Mouse (Mus musculus): ENCODE data around the gene Galnt16.

DNA sequence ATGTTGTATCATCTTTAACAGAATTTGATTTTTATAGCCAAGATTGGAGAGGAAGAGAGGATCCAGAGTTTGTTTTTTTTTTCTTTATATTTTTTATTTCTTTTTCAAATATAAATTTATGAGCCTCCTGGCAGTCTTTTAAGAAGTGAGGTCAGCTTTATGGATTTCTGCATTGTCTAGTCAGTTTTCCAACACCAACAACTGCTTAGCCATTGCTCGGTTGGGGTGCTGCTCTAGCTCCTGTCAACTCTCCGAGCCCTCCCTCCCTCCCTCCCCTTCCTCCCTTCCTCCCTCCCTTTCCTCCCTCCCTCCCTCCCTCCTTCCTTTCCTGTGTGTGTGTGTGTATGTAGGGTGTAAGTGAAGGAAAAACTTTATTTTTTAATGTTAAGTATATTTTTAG is 43.8 kb downstream of the Galnt16 start:
- no peak for TF ChIP-seq CTCF (IDR thresholded peaks at IDR 0.05; ENCODE audit: low read depth)
- no peak for TF ChIP-seq EP300 (IDR thresholded peaks at IDR 0.05; ENCODE audit: low read depth)

All from heart, postnatal 0 days (tissue).